Mouse (Mus musculus): Measurements from ENCODE around the gene Klk1b16. TPM values are rescaled to one million over a fixed set of nuclear protein-coding genes. Genes with fewer than 3 reads are reported as not detected.

Gene Klk1b16
- total RNA-seq (2023): not detected in 2 replicates

GRCm38 (mm10) chr7:44136467-44136866 is at the start of gene Klk1b16:
Gene Klk1b16 (plus strand): TSS chr7:44136767.

DNA sequence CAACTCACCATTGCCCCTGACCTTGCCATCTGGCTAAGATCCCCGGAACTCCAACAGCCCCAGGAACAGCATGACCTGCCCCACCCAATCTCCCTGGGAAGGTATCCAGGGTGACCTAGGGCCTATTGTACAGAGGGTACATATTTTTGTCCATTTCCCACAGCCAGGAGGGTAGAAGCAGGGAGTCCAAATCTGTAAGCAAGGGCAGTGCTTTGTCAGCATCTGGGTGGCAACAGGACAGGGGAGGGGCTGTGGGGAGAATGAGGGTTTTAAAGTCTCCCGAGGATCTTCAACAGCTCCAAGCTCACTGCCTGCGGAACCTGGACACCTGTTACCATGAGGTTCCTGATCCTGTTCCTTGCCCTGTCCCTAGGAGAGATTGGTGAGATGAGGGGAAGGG is 34.5 kb upstream of the Klk1b16 start, which contains the start of gene Klk1b21:
Gene Klk1b21 (plus strand): TSS at position 301 of the 400 bp plus-strand sequence.

GRCm38 (mm10) chr7:44112373-44112772 is 24.2 kb upstream of the Klk1b16 start, which contains the start of gene Klk1b22:
Gene Klk1b22 (plus strand): TSS chr7:44112673.

DNA sequence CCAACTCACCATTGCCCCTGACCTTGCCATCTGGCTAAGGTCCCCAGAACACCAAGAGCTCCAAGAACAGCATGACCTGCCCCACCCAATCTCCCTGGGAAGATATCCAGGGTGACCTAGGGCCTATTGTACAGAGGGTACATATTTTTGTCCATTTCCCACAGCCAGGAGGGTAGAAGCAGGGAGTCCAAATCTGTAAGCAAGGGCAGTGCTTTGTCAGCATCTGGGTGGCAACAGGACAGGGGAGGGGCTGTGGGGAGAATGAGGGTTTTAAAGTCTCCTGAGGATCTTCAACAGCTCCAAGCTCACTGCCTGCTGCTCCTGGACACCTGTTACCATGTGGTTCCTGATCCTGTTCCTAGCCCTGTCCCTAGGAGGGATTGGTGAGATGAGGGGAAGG is 51.4 kb downstream of the Klk1b16 start, which contains the start of gene Klk1b24:
Gene Klk1b24 (plus strand): TSS at position 301 of the 400 bp plus-strand sequence.

Other genes with a start within 250 kb of the Klk1b16 start
- not detected in 2 replicates for gene Klk15, start 203.0 kb upstream of the Klk1b16 start, total RNA-seq (2023)
- not detected in 2 replicates for gene Klk1b8, start 186.1 kb upstream of the Klk1b16 start, total RNA-seq (2023)
- gene Klk1b1, start 170.0 kb upstream of the Klk1b16 start, total RNA-seq (2023): not detected in 2 replicates
- not detected in 2 replicates for gene Klk1b9, start 160.7 kb upstream of the Klk1b16 start, total RNA-seq (2023)
- not detected in 2 replicates for gene Klk1b11, start 140.9 kb upstream of the Klk1b16 start, total RNA-seq (2023)
- gene Klk1b26, start 124.6 kb upstream of the Klk1b16 start, total RNA-seq (2023): not detected in 2 replicates
- gene Klk1b27, start 84.5 kb upstream of the Klk1b16 start, total RNA-seq (2023): not detected in 2 replicates
- gene Klk1b21, start 34.4 kb upstream of the Klk1b16 start, total RNA-seq (2023): not detected in 2 replicates
- gene Klk1b22, start 24.1 kb upstream of the Klk1b16 start, total RNA-seq (2023): not detected in 2 replicates
- gene Klk1b24, start 51.5 kb downstream of the Klk1b16 start, total RNA-seq (2023): not detected in 2 replicates
- gene Klk1b3, start 61.4 kb downstream of the Klk1b16 start, total RNA-seq (2023): not detected in 2 replicates
- not detected in 2 replicates for gene Klk1b4, start 70.7 kb downstream of the Klk1b16 start, total RNA-seq (2023)
- gene Klk1b5, start 79.2 kb downstream of the Klk1b16 start, total RNA-seq (2023): not detected in 2 replicates
- gene Klk1, start 88.6 kb downstream of the Klk1b16 start, total RNA-seq (2023): not detected in 2 replicates
- not detected in 2 replicates for gene Gm36864, start 99.4 kb downstream of the Klk1b16 start, total RNA-seq (2023)
- 1.9 and 3.0 TPM in 2 replicates for gene 1700028J19Rik, start 109.9 kb downstream of the Klk1b16 start, total RNA-seq (2023)
- 19.9 and 27.3 TPM in 2 replicates for gene 2410002F23Rik, start 110.0 kb downstream of the Klk1b16 start, total RNA-seq (2023)
- gene Acp4, start 120.6 kb downstream of the Klk1b16 start, total RNA-seq (2023): not detected in 2 replicates
- gene Gm15517, start 124.7 kb downstream of the Klk1b16 start, total RNA-seq (2023): not detected in 2 replicates
- gene Clec11a, start 170.1 kb downstream of the Klk1b16 start, total RNA-seq (2023): 0.29 and 0.51 TPM in 2 replicates
- gene Shank1, start 173.5 kb downstream of the Klk1b16 start, total RNA-seq (2023): 0.32 and 0.34 TPM in 2 replicates
- gene Syt3, start 247.3 kb downstream of the Klk1b16 start, total RNA-seq (2023): 0.41 TPM in 1 of 2 replicates, not detected in the other
- not detected in 2 replicates for gene 1700008O03Rik, start 249.1 kb downstream of the Klk1b16 start, total RNA-seq (2023)